Mouse (Mus musculus) embryonic fibroblast, embryonic 13.5 days (primary cell): Measurements from ENCODE around the gene Shank2.
A peak's percentile ranks its signal among the peaks of the same experiment; 100 is the strongest.

Experiments
- CTCF ChIP-seq: IDR thresholded peaks from 2 replicates; pipeline ENCODE4 v1.5.1; 2011; ENCODE audit warnings: mild to moderate bottlenecking, control low read depth, low read length, moderate library complexity, borderline replicate concordance; ENCODE audit not compliant: insufficient read depth
- POLR2A ChIP-seq: IDR thresholded peaks from 2 replicates; pipeline ENCODE4 v1.6.1; 2011; ENCODE audit warnings: low read depth, mild to moderate bottlenecking, control low read depth, low read length, moderate library complexity

- TF ChIP-seq CTCF: peak; percentile 29; the same call in 1 of the 2 replicates
- no peak for TF ChIP-seq POLR2A
Observed at GRCm38 (mm10) chr7:143978741-143979371, 22.9 kb upstream of the Shank2 start.
